Mouse (Mus musculus) forebrain, embryonic 15.5 days (tissue): ENCODE measurements around the gene Wdr13. TPM values are rescaled to one million over a fixed set of nuclear protein-coding genes. Genes with fewer than 3 reads are reported as not detected.

ENCODE experiments used
- ATAC-seq: fragments of 200-750 bp; cut with Nextera tagmentation; replicated peaks from 2 replicates; pipeline ENCODE4 v1.8.0; 2017; ENCODE audit warnings: mild to moderate bottlenecking, moderate TSS enrichment, moderate library complexity
- H3K27ac ChIP-seq: fragments of 300-500 bp; sonication (generic); replicated peaks from 2 replicates; pipeline ENCODE4 v1.5.1; 2015; ENCODE audit warnings: mild to moderate bottlenecking, inconsistent platforms
- H3K27me3 ChIP-seq: fragments of 300-500 bp; sonication (generic); 2 replicates; pipeline ENCODE4 v1.6.1; 2015; ENCODE audit warnings: inconsistent platforms
- H3K36me3 ChIP-seq: fragments of 300-500 bp; sonication (generic); 2 replicates; pipeline ENCODE4 v1.6.1; 2015; ENCODE audit warnings: mild to moderate bottlenecking, inconsistent platforms
- H3K4me1 ChIP-seq: fragments of 300-500 bp; sonication (generic); 2 replicates; pipeline ENCODE4 v1.6.1; 2015; ENCODE audit warnings: inconsistent platforms
- H3K4me2 ChIP-seq: fragments of 300-500 bp; sonication (generic); replicated peaks from 2 replicates; pipeline ENCODE4 v1.6.1; 2015; ENCODE audit warnings: mild to moderate bottlenecking, inconsistent platforms
- H3K4me3 ChIP-seq: fragments of 300-500 bp; sonication (generic); 2 replicates; pipeline ENCODE4 v1.5.1; 2015; ENCODE audit warnings: mild to moderate bottlenecking, inconsistent platforms
- H3K9ac ChIP-seq: fragments of 300-500 bp; sonication (generic); replicated peaks from 2 replicates; pipeline ENCODE4 v1.6.1; 2015; ENCODE audit warnings: mild to moderate bottlenecking, inconsistent platforms
- H3K9me3 ChIP-seq: fragments of 300-500 bp; sonication (generic); 2 replicates; pipeline ENCODE4 v1.6.1; 2016; ENCODE audit warnings: inconsistent platforms
- WGBS: fragments of 180-500 bp; shearing (Covaris S2); methylation state at CpG from one replicate; pipeline ENCODE4 v1.1.7; 2015; ENCODE audit warnings: mixed read lengths; 5-methylcytosine and 5-hydroxymethylcytosine counted together
- polyA plus RNA-seq: library from polyadenylated mRNA; unstranded; fragments of >200 nt; fragmentation: Nextera tagmentation; extraction: Ambion mirVana; gene quantifications from 2 replicates; pipeline ENCODE4 v1.2.1, GENCODE M21; 2015

Wdr13 gene
- polyA plus RNA-seq: 52.0 and 53.0 TPM in 2 replicates

DNA sequence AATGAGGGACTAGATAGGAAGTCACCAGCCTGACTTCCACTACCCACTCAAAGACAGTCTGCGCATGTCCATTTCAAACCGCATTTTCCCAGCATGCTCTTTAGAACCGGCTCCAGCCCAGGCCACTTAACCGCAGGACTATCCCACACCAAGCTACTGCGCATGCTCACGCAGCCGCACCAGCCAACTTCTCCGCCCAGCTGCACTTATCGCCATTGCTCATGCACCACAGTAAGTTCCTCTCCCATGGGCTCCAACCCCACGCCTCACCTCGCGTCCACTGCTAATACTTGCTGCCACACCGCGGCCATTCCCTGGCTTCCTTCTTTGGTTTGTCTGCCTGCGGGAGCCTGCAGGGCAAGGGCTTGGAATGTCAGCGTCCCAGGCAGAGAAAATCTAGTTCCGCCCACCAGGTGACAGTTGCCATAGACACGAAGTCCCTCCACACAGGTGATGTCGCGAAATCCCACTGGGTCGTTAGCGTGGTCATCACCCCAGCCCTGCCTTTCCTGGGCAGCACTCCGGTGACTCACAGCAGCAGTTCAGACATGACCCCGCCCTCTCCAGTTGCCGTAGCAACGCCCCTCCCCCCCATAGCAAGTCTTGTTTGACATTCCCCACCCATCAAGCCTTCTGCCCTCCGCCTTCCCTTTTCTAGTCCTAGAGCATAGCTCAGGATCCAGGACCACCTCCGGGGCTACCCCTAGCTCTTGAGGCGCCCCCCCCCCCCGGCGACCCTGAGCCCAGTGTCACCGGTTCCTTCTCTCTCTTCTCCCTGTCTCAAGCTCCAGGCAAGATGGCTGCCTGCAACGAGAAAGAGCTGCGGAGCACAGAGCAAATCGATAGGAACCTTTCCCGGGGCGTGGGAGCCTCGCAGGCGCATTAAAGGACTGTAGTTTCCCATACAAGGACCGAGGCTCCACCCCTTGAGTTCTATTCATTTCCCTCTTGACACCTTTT lies at the start of gene Wdr13:
Gene Wdr13, minus strand, starts transcription at position 876 of the 960 bp plus-strand sequence.
- H3K9ac ChIP-seq: peak within 1 kb of the TSS; percentile 61
- H3K36me3 ChIP-seq: peaks cover 9% of the 10 kb centered on the region; the same call in 1 of the 2 replicates
- peak within 1 kb of the TSS; percentile 43 for H3K4me2 ChIP-seq
- H3K27ac ChIP-seq: peak within 1 kb of the TSS; percentile 92
- peaks cover 7% of the 10 kb centered on the region for H3K4me1 ChIP-seq
- H3K9me3 ChIP-seq: no peaks in the 10 kb centered on the region
- no peaks in the 10 kb centered on the region for H3K27me3 ChIP-seq
- peak within 1 kb of the TSS; percentile 61 for H3K4me3 ChIP-seq
- WGBS: 21% methylated on average over 39 of the region's 40 CpGs
- peak; percentile 87 for ATAC-seq

- Histone ChIP-seq H3K4me2 (no peak overlapping the region), H3K9ac (no peak overlapping the region), H3K27me3 (no peaks in the 10 kb centered on the region), H3K4me3 (no peak overlapping the region), H3K36me3 (no peaks in the 10 kb centered on the region), H3K4me1 (peaks cover 3% of the 10 kb centered on the region), H3K27ac (no peak overlapping the region), H3K9me3 (no peaks in the 10 kb centered on the region)
- 88% methylated on average over 5 of the region's 5 CpGs for WGBS
- no peak for ATAC-seq
Observed at GRCm38 (mm10) chrX:8179646-8180045, 47.0 kb upstream of the Wdr13 start.

DNA sequence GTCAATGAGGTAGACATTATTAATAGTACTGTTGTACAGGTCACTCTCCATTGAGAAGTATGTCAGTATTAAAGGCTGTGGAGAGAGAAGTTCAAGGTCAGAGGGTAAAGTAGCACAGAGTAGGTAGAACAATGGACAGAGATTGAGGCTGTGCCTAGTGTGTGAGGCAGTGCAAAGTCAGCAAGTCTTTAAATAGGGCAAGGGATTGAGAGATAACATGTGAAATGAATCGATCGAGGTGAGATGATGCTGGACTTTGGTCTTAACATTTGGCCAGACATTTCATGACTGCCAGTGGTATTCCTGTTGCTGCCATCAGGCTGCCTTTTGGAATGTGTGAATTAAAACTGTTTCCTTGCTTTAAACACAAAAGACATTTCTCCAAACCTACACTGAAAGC lies 46.2 kb upstream of the Wdr13 start:
- Histone ChIP-seq H3K4me2 (no peak overlapping the region), H3K9ac (no peak overlapping the region), H3K36me3 (no peaks in the 10 kb centered on the region), H3K4me3 (no peak overlapping the region), H3K4me1 (peaks cover 7% of the 10 kb centered on the region), H3K9me3 (no peaks in the 10 kb centered on the region), H3K27me3 (no peaks in the 10 kb centered on the region), H3K27ac (no peak overlapping the region)
- ATAC-seq: no peak
- WGBS: 96% methylated on average over 2 of the region's 2 CpGs

DNA sequence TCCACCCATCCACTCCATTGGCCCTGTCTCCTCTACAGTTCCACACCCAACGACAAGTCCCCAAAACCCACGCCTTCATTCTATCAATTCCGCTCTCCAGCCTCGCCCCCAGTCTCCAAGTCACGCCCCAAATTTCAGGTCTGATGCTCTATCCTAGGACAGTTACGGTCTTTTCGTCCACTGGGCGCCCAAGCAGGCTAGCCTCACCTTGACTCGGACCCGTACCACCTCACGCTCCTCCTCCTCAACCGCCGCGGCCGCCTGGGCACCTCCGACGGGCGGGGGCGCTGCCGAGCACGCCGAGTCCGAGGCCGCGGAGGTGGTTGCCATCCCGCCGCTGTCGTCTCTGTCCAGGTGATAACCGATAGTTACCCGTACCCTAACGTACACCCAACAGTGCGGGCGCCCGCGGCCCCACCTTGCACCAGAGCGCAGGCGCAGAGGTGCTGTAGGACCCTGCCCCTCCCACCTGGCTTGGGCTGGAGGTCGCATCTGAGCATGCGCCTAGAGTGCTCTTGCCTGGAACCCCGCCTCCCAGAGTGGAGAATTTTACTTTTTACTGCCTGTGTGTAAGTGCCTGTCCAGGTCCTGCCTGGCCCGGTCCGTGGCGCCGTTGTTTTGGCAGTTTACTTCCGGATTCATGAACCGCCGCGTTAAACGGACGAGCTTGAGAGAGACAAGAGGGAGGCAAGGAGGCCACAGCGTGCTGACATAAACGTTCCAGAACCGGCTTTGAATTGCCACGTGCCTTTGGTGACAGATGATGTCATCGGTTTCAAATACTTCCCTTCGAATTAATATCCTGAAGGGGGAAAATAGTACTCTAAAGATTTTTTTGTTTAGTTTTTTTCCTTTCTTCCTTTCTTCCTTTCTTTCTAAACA lies 43.1 kb upstream of the Wdr13 start, which contains the start of gene Tbc1d25:
Gene Tbc1d25, minus strand, starts transcription at position 678 of the 882 bp plus-strand sequence.
- 14% methylated on average over 56 of the region's 56 CpGs for WGBS
- H3K9me3 ChIP-seq: no peaks in the 10 kb centered on the region
- no peaks in the 10 kb centered on the region for H3K36me3 ChIP-seq
- peak within 1 kb of the TSS; percentile 51 for H3K4me2 ChIP-seq
- ATAC-seq: peak; percentile 96
- peak within 1 kb of the TSS; percentile 70 for H3K4me3 ChIP-seq
- peak within 1 kb of the TSS; percentile 46; the same call in 1 of the 2 replicates for H3K27ac ChIP-seq
- peaks cover 7% of the 10 kb centered on the region for H3K4me1 ChIP-seq
- no peaks in the 10 kb centered on the region for H3K27me3 ChIP-seq
- peak within 1 kb of the TSS; percentile 65 for H3K9ac ChIP-seq

GRCm38 (mm10) chrX:8175169-8175503 lies 42.4 kb upstream of the Wdr13 start:
- Histone ChIP-seq H3K9me3 (no peaks in the 10 kb centered on the region), H3K9ac (peak overlapping the region; percentile 65), H3K4me1 (peaks cover 7% of the 10 kb centered on the region), H3K36me3 (no peaks in the 10 kb centered on the region), H3K27me3 (no peaks in the 10 kb centered on the region), H3K27ac (no peak overlapping the region), H3K4me3 (peak overlapping the region; percentile 70), H3K4me2 (peak overlapping the region; percentile 51)
- ATAC-seq: no peak
- 17% methylated on average over 4 of the region's 4 CpGs for WGBS

- no peak overlapping the region for H3K27ac ChIP-seq
- no peak overlapping the region for H3K9ac ChIP-seq
- no peaks in the 10 kb centered on the region for H3K27me3 ChIP-seq
- H3K36me3 ChIP-seq: no peaks in the 10 kb centered on the region
- 89% methylated on average over 9 of the region's 10 CpGs for WGBS
- no peak for ATAC-seq
- no peaks in the 10 kb centered on the region for H3K4me1 ChIP-seq
- H3K4me3 ChIP-seq: no peak overlapping the region
- no peaks in the 10 kb centered on the region for H3K9me3 ChIP-seq
- H3K4me2 ChIP-seq: no peak overlapping the region
Observed at GRCm38 (mm10) chrX:8167716-8168647, 35.3 kb upstream of the Wdr13 start.

DNA sequence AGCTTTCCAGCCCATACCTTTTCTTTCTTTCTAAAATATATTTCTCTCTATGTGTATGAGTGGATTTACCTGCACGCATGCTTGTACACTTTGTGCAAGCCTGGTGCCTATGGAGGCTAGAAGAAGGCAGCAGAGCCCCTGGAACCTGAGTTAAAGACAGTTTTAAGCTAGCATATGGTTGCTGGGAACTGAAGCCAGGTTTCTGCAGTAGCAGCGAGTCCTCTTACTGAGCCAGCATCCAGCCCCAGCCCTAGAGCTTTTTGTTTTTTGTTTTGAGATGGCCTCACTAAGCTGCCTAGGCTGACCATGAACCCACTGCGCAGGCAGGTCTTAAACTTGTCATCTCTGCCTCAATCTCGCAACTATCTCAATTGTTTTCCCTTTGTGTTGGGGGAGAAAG lies 31.8 kb upstream of the Wdr13 start:
- H3K4me2 ChIP-seq: no peak overlapping the region
- H3K4me3 ChIP-seq: no peak overlapping the region
- 90% methylated on average over 4 of the region's 4 CpGs for WGBS
- H3K36me3 ChIP-seq: 0 out of 2 replicates have a peak, but pooled peaks cover under 1% of the 10 kb centered on the region
- no peaks in the 10 kb centered on the region for H3K27me3 ChIP-seq
- H3K27ac ChIP-seq: no peak overlapping the region
- ATAC-seq: no peak
- H3K4me1 ChIP-seq: no peaks in the 10 kb centered on the region
- H3K9me3 ChIP-seq: no peaks in the 10 kb centered on the region
- H3K9ac ChIP-seq: no peak overlapping the region

- no peak overlapping the region for H3K4me3 ChIP-seq
- H3K36me3 ChIP-seq: 0 out of 2 replicates have a peak, but pooled peaks cover 6% of the 10 kb centered on the region
- no peak for ATAC-seq
- 90% methylated on average over 5 of the region's 5 CpGs for WGBS
- H3K27me3 ChIP-seq: no peaks in the 10 kb centered on the region
- H3K4me1 ChIP-seq: no peaks in the 10 kb centered on the region
- H3K9me3 ChIP-seq: no peaks in the 10 kb centered on the region
- H3K4me2 ChIP-seq: no peak overlapping the region
- no peak overlapping the region for H3K27ac ChIP-seq
- H3K9ac ChIP-seq: no peak overlapping the region
Observed at GRCm38 (mm10) chrX:8163076-8163475, 30.4 kb upstream of the Wdr13 start.

DNA sequence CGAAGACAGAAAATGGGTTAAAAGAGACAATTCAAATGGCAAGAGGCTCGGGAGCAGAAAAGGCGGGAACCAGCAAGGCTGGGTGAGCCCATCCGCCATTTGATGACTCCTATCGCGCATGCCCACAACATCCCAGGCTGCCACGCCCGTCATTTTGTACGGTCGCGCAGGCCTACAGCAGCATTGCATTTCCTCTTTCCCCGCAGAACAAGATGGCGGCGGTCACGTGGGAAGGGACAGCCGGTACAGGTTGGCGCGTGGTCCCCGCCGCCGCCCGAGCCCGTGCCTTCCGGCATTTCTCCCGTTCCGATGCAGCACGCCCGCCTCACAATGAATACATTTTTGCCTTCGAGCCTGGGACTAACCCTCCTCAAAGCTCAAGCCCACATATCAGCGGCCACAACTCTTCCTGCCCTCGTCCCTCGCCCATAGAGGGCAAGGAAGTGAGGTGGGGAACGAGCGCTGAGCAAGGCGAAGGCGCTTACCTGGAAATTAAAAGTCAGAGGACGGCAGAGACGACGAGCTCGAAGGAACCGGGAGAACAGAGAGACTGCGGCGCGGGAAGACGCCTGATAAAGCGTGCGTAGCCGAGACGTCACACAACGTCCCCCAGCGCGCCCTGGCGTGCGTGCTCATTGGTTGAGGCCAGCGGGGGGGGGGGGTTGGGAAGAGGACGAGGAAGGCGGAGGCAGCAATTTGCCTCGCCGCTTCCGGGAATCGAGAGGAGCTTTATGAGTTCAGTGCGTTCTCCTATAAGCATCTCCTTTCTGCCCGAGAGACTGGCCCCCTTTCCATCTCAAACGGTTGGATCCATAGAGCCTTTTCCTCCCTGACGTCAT lies 12.7 kb upstream of the Wdr13 start, which contains the start of gene Rbm3:
Gene Rbm3, minus strand, starts transcription at position 728 of the 839 bp plus-strand sequence.
- peak within 1 kb of the TSS; percentile 65 for H3K4me3 ChIP-seq
- H3K27me3 ChIP-seq: no peaks in the 10 kb centered on the region
- H3K36me3 ChIP-seq: peaks cover 18% of the 10 kb centered on the region; the same call in 1 of the 2 replicates
- H3K27ac ChIP-seq: peak within 1 kb of the TSS; percentile 98
- H3K9me3 ChIP-seq: no peaks in the 10 kb centered on the region; the same call in 1 of the 2 replicates
- H3K4me2 ChIP-seq: peak within 1 kb of the TSS; percentile 71
- H3K4me1 ChIP-seq: peaks cover 16% of the 10 kb centered on the region
- H3K9ac ChIP-seq: peak within 1 kb of the TSS; percentile 85
- ATAC-seq: peak; percentile 96
- WGBS: 19% methylated on average over 64 of the region's 65 CpGs

GRCm38 (mm10) chrX:8143750-8144149 lies 11.1 kb upstream of the Wdr13 start:
- peak overlapping the region; percentile 71 for H3K4me2 ChIP-seq
- peaks cover 18% of the 10 kb centered on the region for H3K36me3 ChIP-seq
- H3K27me3 ChIP-seq: no peaks in the 10 kb centered on the region
- no peak overlapping the region for H3K27ac ChIP-seq
- peak overlapping the region; percentile 85; the same call in 1 of the 2 replicates for H3K9ac ChIP-seq
- no peak for ATAC-seq
- no peaks in the 10 kb centered on the region; the same call in 1 of the 2 replicates for H3K9me3 ChIP-seq
- peak overlapping the region; percentile 65 for H3K4me3 ChIP-seq
- 72% methylated on average over 7 of the region's 7 CpGs for WGBS
- H3K4me1 ChIP-seq: peaks cover 16% of the 10 kb centered on the region
